Mouse (Mus musculus): ENCODE results near the gene Dusp16. TPM values are rescaled to one million over a fixed set of nuclear protein-coding genes. Genes with fewer than 3 reads are reported as not detected.

The Dusp16 gene
- polyA plus RNA-seq, 1 experiment from 2014 or later = 3.7 TPM

- Histone ChIP-seq H3K27me3 (no peaks in the 10 kb centered on the region), H3K36me3 (no peaks in the 10 kb centered on the region), H3K4me3 (replicated peaks) (no peak overlapping the region), H3K9me3 (replicated peaks) (no peaks in the 10 kb centered on the region), H3K9ac (no peak overlapping the region), H3K4me1 (replicated peaks) (peaks cover 49% of the 10 kb centered on the region), H3K4me2 (no peak overlapping the region), H3K27ac (0 out of 2 replicates have a peak overlapping the region, but pooled peaks have one; percentile 0)
- ATAC-seq (ENCODE audit: low read depth) (peak; percentile 55), DNase-seq (no peak)
- 41% methylated on average over 2 of the region's 2 CpGs for WGBS (ENCODE audit: insufficient replicate concordance)
These were observed 123.9 kb downstream of the Dusp16 start for GRCm38 (mm10) chr6:134668519-134668918.

GRCm38 (mm10) chr6:134665817-134666216 lies 126.6 kb downstream of the Dusp16 start:
- Histone ChIP-seq H3K27ac (no peak overlapping the region), H3K36me3 (no peaks in the 10 kb centered on the region), H3K9ac (no peak overlapping the region), H3K9me3 (replicated peaks) (no peaks in the 10 kb centered on the region), H3K4me3 (replicated peaks) (no peak overlapping the region), H3K4me2 (no peak overlapping the region), H3K4me1 (replicated peaks) (peaks cover 59% of the 10 kb centered on the region), H3K27me3 (no peaks in the 10 kb centered on the region)
- ATAC-seq (ENCODE audit: low read depth) = no peak
- WGBS (ENCODE audit: insufficient replicate concordance) = 65% methylated on average over 9 of the region's 9 CpGs
- DNase-seq = no peak

Other genes starting within 250 kb of the Dusp16 start
- gene Lrp6, start 225.7 kb downstream of the Dusp16 start, polyA plus RNA-seq (2015; fragmentation: Nextera tagmentation; extraction: Ambion mirVana) = 6.8 and 8.7 TPM in 2 replicates
- 0.54 and 0.64 TPM in 2 replicates for gene Mansc1, start 160.1 kb downstream of the Dusp16 start, polyA plus RNA-seq (2015; fragmentation: Nextera tagmentation; extraction: Ambion mirVana)
- 11.3 and 11.9 TPM in 2 replicates for gene Borcs5, start 153.1 kb downstream of the Dusp16 start, polyA plus RNA-seq (2015; fragmentation: Nextera tagmentation; extraction: Ambion mirVana)
- gene Crebl2, start 37.5 kb upstream of the Dusp16 start, polyA plus RNA-seq (2015; fragmentation: Nextera tagmentation; extraction: Ambion mirVana) = 1.3 TPM in 2 replicates
- gene Gpr19, start 106.0 kb upstream of the Dusp16 start, polyA plus RNA-seq (2015; fragmentation: Nextera tagmentation; extraction: Ambion mirVana) = 5.3 and 6.0 TPM in 2 replicates
- 13.0 and 14.2 TPM in 2 replicates for gene Cdkn1b, start 127.8 kb upstream of the Dusp16 start, polyA plus RNA-seq (2015; fragmentation: Nextera tagmentation; extraction: Ambion mirVana)
- 2.1 and 2.2 TPM in 2 replicates for gene Apold1, start 189.1 kb upstream of the Dusp16 start, polyA plus RNA-seq (2015; fragmentation: Nextera tagmentation; extraction: Ambion mirVana)
- gene Ddx47, start 219.0 kb upstream of the Dusp16 start, polyA plus RNA-seq (2015; fragmentation: Nextera tagmentation; extraction: Ambion mirVana) = 75.7 and 82.8 TPM in 2 replicates